Mouse (Mus musculus): ENCODE measurements around the gene Sdhc.
"Not testable (repeated sequence)": the region's sequence is repeated elsewhere in the genome, so short reads cannot be mapped to it uniquely, and the experiment has no call there.

The Sdhc gene

GRCm38 (mm10) chr1:171168906-171169305 is 18.5 kb upstream of the Sdhc start:
- DNase-seq (ENCODE audit: low read depth, low spot score) = no peak

GRCm38 (mm10) chr1:171165629-171166345 is 15.4 kb upstream of the Sdhc start:
- no peak for DNase-seq (ENCODE audit: low read depth, low spot score)

- no peak for DNase-seq (ENCODE audit: low read depth, low spot score)
Measured at GRCm38 (mm10) chr1:171164258-171164657, 13.9 kb upstream of the Sdhc start.

GRCm38 (mm10) chr1:171162526-171162925 is 12.1 kb upstream of the Sdhc start:
- no peak for DNase-seq (ENCODE audit: low read depth, low spot score)

DNA sequence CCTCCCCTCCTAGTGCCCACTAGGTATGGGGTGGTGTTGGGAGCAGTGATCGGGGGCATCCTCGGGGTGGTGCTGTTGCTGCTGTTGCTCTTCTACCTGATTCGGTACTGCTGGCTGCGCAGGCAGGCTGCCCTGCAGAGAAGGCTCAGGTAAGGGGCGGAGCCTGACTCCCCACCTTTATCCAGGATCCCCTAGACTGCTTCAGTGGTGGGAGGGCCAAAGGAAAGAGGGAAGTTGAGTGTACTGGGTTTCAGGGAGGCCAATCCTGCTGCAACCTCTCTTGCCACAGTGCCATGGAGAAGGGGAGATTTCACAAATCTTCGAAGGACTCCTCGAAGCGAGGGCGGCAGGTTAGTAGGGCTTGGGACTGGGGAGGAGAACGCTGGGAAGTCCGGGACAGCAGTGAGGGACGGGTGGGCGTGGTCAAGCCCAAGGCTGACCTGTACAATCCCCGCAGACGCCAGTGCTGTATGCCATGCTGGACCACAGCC is 9.1 kb upstream of the Sdhc start:
- no peak for DNase-seq (ENCODE audit: low read depth, low spot score)

GRCm38 (mm10) chr1:171157965-171158364 is 7.6 kb upstream of the Sdhc start:
- no peak for DNase-seq (ENCODE audit: low read depth, low spot score)

GRCm38 (mm10) chr1:171156644-171157043 is 6.2 kb upstream of the Sdhc start:
- DNase-seq (ENCODE audit: low read depth, low spot score) = no peak

GRCm38 (mm10) chr1:171151966-171152365 is 1.6 kb upstream of the Sdhc start:
- no peak for DNase-seq (ENCODE audit: low read depth, low spot score)

GRCm38 (mm10) chr1:171150838-171151391 is 512 bp upstream of the Sdhc start:
- no peak for DNase-seq (ENCODE audit: low read depth, low spot score)

GRCm38 (mm10) chr1:171142981-171143380 is 7.4 kb downstream of the Sdhc start:
- DNase-seq (ENCODE audit: low read depth, low spot score) = not testable (repeated sequence)

- DNase-seq (ENCODE audit: low read depth, low spot score) = not testable (repeated sequence)
Measured at GRCm38 (mm10) chr1:171137486-171138155, 12.8 kb downstream of the Sdhc start.

GRCm38 (mm10) chr1:171135600-171135999 is 14.8 kb downstream of the Sdhc start:
- no peak for DNase-seq (ENCODE audit: low read depth, low spot score)

GRCm38 (mm10) chr1:171130971-171131370 is 19.4 kb downstream of the Sdhc start:
- DNase-seq (ENCODE audit: low read depth, low spot score) = no peak

DNA sequence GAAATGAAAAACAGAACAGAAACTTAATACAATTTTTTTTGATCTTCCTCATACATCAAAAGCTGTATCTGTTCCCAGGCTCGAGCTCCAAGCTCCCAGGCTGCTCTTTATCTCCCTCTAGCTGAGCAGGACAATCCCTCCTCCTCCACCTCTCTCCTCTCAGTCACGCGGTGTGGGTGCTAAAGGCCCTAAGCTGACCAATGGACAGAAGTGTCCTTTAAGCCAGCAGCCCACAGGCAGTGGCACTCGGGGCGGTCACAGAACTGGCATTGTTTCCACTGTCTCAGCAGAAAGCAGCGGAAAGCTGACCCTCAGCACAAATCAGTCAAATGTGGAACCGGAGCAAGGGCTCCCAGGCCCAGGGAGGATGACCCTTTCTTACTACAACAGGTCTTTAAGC is 21.2 kb downstream of the Sdhc start:
- no peak for DNase-seq (ENCODE audit: low read depth, low spot score)

- no peak for DNase-seq (ENCODE audit: low read depth, low spot score)
Measured at GRCm38 (mm10) chr1:171124398-171124797, 26.0 kb downstream of the Sdhc start.

DNA sequence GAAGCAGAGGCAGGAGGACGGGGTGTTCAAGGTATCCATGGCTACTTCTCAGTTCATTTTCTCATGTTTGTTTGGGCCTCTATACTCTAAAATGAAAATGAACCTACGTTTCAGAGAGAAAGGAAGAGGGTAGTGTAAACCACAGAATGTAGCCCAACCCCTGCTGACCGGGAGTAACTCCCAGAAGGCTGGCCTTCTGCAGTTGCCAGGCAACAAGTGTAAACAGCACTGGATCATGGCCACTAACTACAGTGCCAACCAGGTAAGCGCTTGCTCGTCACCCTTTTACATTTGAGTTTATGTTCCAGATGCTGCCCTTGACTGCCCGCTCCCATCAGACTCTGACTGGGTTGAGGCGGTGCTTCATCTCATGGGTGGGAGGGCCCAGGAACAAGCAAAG is 27.5 kb downstream of the Sdhc start:
- no peak for DNase-seq (ENCODE audit: low read depth, low spot score)

- no peak for DNase-seq (ENCODE audit: low read depth, low spot score)
Measured at GRCm38 (mm10) chr1:171121839-171122238, 28.6 kb downstream of the Sdhc start.

- DNase-seq (ENCODE audit: low read depth, low spot score) = no peak
Measured at GRCm38 (mm10) chr1:171120893-171121292, 29.5 kb downstream of the Sdhc start.

DNA sequence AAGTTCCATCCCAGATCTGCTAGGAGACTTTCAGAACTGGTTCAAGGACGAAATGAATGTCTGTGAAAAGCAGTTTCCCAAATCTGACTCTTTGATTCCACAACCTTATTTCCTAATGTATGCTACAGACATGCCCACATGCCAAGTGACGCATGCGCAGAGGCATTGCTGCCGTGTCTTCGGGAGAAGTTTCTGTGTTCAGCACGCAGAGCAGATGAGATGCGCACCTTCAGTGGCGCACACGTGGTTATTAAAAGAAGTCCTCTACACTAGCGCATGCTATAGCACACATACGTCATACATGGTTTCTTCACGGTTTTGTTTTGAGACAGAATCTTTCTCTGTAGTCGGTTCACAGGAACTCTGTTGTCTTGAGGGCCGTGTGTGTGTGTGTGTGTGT is 31.0 kb downstream of the Sdhc start:
- DNase-seq (ENCODE audit: low read depth, low spot score) = no peak

DNA sequence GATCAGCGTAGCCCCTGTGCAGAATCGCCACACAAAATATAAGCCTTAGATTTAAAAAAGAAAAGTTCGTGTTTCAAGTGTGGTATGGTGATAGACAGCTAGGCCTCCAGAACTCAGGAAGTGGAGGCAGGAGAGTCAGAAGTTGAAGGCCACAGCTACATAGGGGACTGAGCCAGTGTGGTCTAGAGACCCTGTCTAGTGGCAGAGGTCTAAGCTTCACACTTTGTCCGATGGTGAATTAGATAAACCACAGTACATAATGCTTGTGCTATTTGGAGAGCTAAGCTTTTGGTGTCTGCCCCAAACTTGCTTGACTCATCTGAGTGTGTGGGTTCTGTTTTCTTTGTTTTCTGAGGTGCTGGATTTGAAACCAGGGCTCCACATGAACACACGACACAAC is 31.4 kb downstream of the Sdhc start:
- no peak for DNase-seq (ENCODE audit: low read depth, low spot score)

DNA sequence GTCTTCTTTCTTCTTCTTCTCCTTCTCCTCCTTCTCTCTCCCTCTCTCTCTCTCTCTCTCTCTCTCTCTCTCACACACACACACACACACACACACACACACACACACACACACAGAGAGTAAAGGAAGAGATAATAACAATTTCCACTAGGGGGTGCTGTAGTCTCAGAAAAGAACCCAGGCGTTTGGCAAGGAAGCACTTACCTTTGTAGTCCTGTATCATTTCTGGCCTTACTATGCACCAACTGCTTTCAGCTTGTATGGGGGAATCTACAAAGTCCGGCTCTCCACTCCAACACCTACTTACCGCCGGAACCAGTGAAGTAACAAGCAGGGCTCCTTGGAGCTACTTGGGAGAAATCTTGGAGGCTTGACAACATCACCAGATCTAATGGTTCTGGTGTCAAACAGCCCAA is 32.1 kb downstream of the Sdhc start:
- peak; percentile 73 for DNase-seq (ENCODE audit: low read depth, low spot score)

DNA sequence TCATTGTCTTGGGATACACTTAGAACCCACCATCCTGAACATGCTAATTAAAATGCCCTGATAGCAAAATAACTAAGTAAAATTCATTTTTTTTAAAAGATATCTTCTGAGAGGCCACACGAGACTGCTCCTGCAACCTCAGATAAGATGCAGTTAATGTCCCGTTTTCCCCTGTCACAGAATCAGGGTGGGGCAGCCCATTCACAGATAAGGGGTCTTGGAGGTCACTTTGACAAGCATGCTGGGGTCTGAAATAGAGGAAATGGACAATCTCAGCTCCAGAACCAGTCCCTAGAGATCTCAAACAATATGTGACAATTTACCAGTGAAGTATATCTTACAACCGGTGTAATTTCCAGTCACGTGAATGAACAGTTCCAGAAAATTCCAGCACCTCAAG is 34.1 kb downstream of the Sdhc start:
- DNase-seq (ENCODE audit: low read depth, low spot score) = no peak

GRCm38 (mm10) chr1:171113873-171114299 is 36.5 kb downstream of the Sdhc start, which contains the start of gene Cfap126:
Gene Cfap126, plus strand, starts transcription at chr1:171113918.
- no peak for DNase-seq (ENCODE audit: low read depth, low spot score)
